Mouse (Mus musculus): ENCODE measurements around the gene Cenpu.

Cenpu gene

DNA sequence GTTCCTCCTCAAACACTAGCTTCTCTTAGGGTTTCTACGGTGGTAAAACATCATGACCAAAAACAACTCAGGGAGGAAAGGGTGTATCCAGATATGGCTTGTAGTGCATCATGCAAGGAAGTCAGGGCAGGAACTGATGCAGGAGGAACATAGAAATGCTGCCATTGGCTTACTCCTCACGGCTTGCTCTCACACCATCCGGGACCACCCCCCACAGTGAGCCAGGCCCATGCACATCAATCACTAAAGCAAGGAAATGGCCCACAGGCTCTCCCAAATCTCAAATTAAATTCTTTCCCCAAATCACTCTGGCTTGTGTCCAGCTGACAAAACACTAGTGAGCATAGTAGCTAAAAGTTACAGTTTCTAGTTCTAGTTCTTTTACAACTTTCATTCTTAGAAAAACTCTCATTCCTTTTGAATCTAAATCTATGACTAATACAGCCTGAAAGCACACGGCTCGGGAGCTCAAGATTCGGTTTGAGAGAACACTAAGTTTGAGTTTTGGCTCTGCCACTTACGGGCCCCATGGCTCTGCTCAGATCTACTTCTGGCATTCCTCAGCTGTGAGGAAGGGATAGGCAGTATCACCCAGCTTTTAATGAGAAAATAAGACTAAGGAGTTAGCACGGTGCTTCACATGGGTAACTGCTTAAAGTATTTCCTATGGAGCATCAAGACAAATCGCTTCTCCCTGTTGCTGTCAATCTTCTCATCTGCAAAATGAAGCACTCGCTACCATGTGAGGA lies 49.3 kb downstream of the Cenpu start:
- no peak for DNase-seq

- no peak for DNase-seq
These were observed 51.8 kb downstream of the Cenpu start for GRCm38 (mm10) chr8:46603587-46603986.

DNA sequence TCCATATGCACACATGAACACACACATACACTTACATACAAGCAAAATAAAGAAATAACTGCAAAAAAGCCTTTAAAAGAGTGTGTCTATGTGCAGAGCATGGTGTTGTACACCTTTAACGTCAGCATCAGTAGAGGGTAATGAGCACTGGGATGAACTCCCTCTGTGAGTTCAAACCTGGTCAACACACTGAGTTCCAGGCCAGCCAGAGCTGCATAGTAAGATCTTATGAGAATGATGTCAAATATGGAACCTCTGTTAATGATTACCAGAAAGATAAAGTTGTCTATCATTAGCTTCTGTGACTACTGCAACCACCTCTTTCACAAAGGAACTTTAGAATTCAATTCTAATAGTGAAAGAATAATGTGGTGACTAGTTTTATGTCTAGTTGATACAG lies 55.1 kb downstream of the Cenpu start:
- DNase-seq: no peak

GRCm38 (mm10) chr8:46611557-46611956 lies 59.7 kb downstream of the Cenpu start:
- no peak for DNase-seq

DNA sequence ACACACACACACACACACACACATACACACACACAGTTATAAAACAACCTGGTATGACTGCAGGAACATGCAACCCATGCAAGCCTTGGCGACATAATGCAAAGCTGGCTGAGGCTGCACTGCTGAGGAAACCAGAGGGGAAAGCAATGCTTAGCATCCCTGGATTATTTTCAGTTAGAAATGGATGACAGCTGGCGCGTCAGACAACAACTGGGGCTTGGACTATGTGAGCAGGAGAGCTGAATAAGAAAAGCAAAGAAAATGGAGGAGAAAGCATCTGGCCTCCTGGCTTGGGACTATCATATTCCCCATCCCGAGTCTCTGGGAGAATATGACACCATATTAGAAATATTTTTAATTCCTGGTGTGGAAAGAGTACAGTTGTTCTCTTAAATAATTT lies 61.1 kb downstream of the Cenpu start:
- no peak for DNase-seq

GRCm38 (mm10) chr8:46613377-46613776 lies 61.5 kb downstream of the Cenpu start:
- no peak for DNase-seq

- peak; percentile 21 for DNase-seq
These were observed 64.1 kb downstream of the Cenpu start for GRCm38 (mm10) chr8:46615936-46616335.

- DNase-seq: peak; percentile 99
These were observed 65.3 kb downstream of the Cenpu start, which contains the start of the genes Primpol and Casp3 for GRCm38 (mm10) chr8:46616879-46617689. Gene Primpol, minus strand, starts transcription at chr8:46617212. Gene Casp3, plus strand, starts transcription at chr8:46617291.

GRCm38 (mm10) chr8:46617690-46618620 lies 66.1 kb downstream of the Cenpu start:
- DNase-seq: peak; percentile 65

GRCm38 (mm10) chr8:46618639-46619320 lies 67.0 kb downstream of the Cenpu start:
- DNase-seq: no peak

DNA sequence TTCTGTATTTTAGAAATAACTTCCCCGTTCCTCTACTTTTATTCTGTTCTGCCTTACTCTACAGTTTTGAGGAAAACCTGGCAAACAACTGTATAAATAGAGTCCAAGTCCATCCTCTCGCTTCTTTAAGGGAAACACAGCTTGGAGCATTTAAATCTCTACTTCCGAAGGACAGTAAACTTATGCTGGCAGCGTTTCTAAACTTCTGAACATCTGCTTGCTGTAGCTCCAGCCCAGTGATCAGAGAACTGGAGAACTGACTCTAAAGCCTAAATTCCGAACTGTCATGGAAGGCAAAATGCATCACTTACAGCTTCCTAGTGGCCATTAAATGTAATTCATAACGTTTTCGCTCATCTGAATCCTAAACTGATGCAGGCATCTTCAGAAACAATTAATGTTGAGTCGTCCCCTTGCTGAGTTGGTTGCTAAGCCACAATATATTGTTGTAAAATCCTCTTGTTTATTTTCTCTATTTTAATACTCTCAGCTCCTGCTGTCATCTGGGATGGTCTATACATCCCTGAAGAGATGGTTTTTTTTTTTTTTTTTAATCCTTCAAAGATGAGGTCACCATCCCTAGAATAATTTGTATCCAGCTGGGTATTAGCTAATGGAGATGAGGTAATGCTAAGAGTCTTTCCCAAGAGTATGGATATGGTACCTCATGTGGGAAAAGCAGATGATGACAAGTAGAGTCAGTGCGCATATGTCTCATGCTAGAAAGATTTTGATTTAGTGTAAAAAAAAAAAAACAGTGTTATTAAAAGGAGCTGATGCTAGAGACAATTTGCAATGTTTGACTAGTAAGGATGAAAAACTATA lies 70.8 kb downstream of the Cenpu start:
- no peak for DNase-seq

DNA sequence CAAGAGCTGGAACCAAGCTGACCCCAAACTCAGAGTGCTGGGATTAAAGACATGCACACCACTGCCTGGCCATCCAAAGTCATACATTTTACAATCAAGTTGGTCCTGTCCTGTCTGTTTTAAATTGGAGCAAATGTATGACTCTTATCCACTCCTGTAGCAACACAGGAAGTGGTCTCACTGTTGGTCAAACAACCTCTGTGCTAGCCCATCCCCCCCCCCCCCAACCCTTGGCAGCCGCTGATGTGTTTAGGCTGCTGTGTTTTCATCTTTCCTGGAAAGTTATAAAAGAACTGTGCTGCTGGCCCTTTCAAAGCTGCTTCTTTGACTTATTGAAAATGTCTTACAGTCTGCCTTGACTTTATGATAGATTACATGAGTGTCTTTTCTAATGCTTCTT lies 73.3 kb downstream of the Cenpu start:
- DNase-seq: no peak

GRCm38 (mm10) chr8:46626642-46627041 lies 74.8 kb downstream of the Cenpu start:
- no peak for DNase-seq

DNA sequence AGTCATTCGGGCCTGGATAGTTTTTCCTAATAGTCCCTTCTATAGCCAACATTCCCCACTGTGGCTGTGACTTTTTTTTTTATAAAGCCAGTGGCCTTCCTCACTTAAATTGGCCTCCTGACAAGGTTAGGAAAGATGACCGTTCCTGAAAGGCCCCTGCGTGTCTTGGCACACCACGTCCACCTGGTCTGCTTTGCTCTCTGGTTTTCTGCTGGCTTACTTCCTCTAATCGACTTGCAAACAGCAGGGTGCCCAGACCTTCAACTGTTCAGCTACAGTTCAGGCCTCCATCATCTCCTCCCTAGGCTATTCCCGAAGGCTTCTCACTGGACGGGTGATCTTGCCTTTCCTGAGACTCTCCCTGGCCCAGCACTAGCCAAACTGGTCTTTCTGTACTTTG lies 76.1 kb downstream of the Cenpu start:
- no peak for DNase-seq

DNA sequence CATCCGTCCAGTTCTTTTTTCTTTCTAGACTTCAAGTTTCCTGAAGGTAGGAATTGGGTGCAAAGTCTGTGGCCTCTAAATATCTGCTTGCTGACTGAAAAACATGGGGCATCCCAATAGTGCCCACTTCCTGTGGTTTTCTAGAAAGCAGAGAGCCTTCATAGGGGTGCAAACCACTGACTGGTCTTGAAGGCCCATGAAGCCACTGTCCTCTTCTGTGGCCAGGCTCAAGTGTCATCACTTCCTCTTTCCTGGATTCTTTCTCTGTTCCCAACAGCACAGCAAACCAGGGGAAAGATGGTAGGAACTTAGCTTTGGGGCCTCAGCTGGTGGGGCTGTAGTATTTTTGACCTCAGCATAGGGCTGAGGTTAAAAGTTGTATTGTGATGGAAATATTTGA lies 76.8 kb downstream of the Cenpu start:
- no peak for DNase-seq
